ENCODE assay signal across 8 mouse cellular contexts in the genomic region with DNA sequence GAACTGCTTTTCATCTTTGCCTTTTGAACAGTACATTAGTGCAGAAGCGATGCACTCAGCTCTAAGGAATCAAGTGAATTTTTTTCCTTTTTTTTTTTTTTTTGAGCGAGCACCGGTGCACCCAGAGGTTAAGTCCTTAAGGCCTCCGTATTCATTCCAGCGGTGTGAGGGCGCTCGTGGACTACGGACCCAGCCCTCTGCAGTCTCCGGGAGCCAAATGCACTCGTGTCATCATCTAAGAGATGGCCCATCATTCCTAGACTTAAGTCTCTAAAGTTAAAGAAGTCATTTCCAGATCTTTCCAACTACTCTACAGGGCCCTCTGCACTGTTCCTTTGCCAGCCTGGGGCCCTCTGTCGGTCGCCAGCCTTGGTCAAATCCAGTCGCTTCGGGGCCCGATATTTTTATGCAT. TPM values are rescaled to one million over a fixed set of nuclear protein-coding genes. Genes with fewer than 3 reads are reported as not detected.
A peak's percentile ranks its signal among the peaks of the same experiment; 100 is the strongest.
DNase-seq lines count a peak whose midpoint lies in the region; ATAC-seq and TF ChIP-seq lines count a peak whose summit lies in the region.

No protein-coding gene starts in this region.

- no peaks in the 10 kb centered on the region for H3K9me3 ChIP-seq in hindbrain, embryonic 13.5 days

- H3K79me2 ChIP-seq in liver, adult 2 months (ENCODE audit: control insufficient read depth, insufficient read depth, low read length): no peaks in the 10 kb centered on the region
- no peaks in the 10 kb centered on the region for H3K79me2 ChIP-seq in myocyte (ENCODE audit: control insufficient read depth, insufficient read depth)

- peak; percentile 37; the same call in 1 of the 2 replicates for ATAC-seq in hindbrain, embryonic 13.5 days (ENCODE audit: low FRiP score)
- no peak for ATAC-seq in erythroid progenitor cell, adult 5-6 weeks (replicated peaks; ENCODE audit: low FRiP score, poor library complexity, severe bottlenecking)

- no peak for TF ChIP-seq CTCF in cerebellum, adult 2 months (IDR thresholded peaks at IDR 0.05; ENCODE audit: borderline replicate concordance, insufficient read depth, low read depth, low read length)
- peak; percentile 50 for TF ChIP-seq CTCF in liver, adult 2 months (IDR thresholded peaks at IDR 0.05; ENCODE audit: low read depth, low read length)

- H3K9ac ChIP-seq in hindbrain, embryonic 13.5 days: no peak overlapping the region
- H3K9ac ChIP-seq in liver, adult 2 months (ENCODE audit: low read depth, low read length): no peak overlapping the region

- 8% methylated on average over 15 of the region's 15 CpGs for WGBS in cerebellum, adult 2 months
- 15% methylated on average over 15 of the region's 15 CpGs for WGBS in hindbrain, embryonic 13.5 days
- under 1% methylated on average over 15 of the region's 15 CpGs for WGBS in liver, adult 2 months

- H3K36me3 ChIP-seq in hindbrain, embryonic 13.5 days: no peaks in the 10 kb centered on the region
- no peaks in the 10 kb centered on the region for H3K36me3 ChIP-seq in liver, adult 2 months (ENCODE audit: control insufficient read depth, insufficient read depth, low read length)
- no peaks in the 10 kb centered on the region for H3K36me3 ChIP-seq in myocyte (ENCODE audit: control insufficient read depth, insufficient read depth)

- H3ac ChIP-seq in myocyte (ENCODE audit: control insufficient read depth, insufficient read length): peak overlapping the region; percentile 51

- H3K27me3 ChIP-seq in cerebellum, adult 2 months (ENCODE audit: control insufficient read depth, insufficient read depth, low read length): no peaks in the 10 kb centered on the region
- H3K27me3 ChIP-seq in hindbrain, embryonic 13.5 days: 0 out of 2 replicates have a peak, but pooled peaks cover 7% of the 10 kb centered on the region
- no peaks in the 10 kb centered on the region for H3K27me3 ChIP-seq in liver, adult 2 months (ENCODE audit: control insufficient read depth, insufficient read depth, low read length)
- no peaks in the 10 kb centered on the region for H3K27me3 ChIP-seq in myocyte (ENCODE audit: control insufficient read depth, insufficient read depth, insufficient read length)

- peak overlapping the region; percentile 63 for H3K4me2 ChIP-seq in hindbrain, embryonic 13.5 days
- peak overlapping the region; percentile 52 for H3K4me2 ChIP-seq in myocyte (ENCODE audit: low read depth)

- no peak for TF ChIP-seq POLR2A in cerebellum, adult 2 months (IDR thresholded peaks at IDR 0.05; ENCODE audit: borderline replicate concordance, insufficient read depth, low read length)
- no peak for TF ChIP-seq POLR2A in liver, adult 2 months (IDR thresholded peaks at IDR 0.05; ENCODE audit: extremely low read depth, insufficient read depth, low read length)
- TF ChIP-seq POLR2A in myocyte (IDR thresholded peaks at IDR 0.05; ENCODE audit: insufficient read length, low read depth): no peak

- no peak overlapping the region for H3K27ac ChIP-seq in cerebellum, adult 2 months (ENCODE audit: insufficient read depth, low read length)
- no peak overlapping the region for H3K27ac ChIP-seq in hindbrain, embryonic 13.5 days
- no peak overlapping the region for H3K27ac ChIP-seq in liver, adult 2 months (replicated peaks; ENCODE audit: insufficient read depth, low read depth, low read length)

- H3K4me1 ChIP-seq in cerebellum, adult 2 months (ENCODE audit: control insufficient read depth, insufficient read depth, low read length): no peaks in the 10 kb centered on the region
- H3K4me1 ChIP-seq in hindbrain, embryonic 13.5 days (replicated peaks): peaks cover 8% of the 10 kb centered on the region; the same call in 1 of the 2 replicates
- peaks cover 2% of the 10 kb centered on the region for H3K4me1 ChIP-seq in liver, adult 2 months (ENCODE audit: control insufficient read depth, insufficient read depth, low read length)

- peak overlapping the region; percentile 67 for H3K4me3 ChIP-seq in cerebellum, adult 2 months (replicated peaks; ENCODE audit: insufficient read depth, low read depth, low read length)
- H3K4me3 ChIP-seq in hindbrain, embryonic 13.5 days: peak overlapping the region; percentile 59
- peak overlapping the region; percentile 69; the same call in 1 of the 2 replicates for H3K4me3 ChIP-seq in liver, adult 2 months (ENCODE audit: insufficient read depth, low read depth, low read length)
- H3K4me3 ChIP-seq in myocyte: peak overlapping the region; percentile 24

- DNase-seq in adrenal gland, adult (ENCODE audit: inconsistent age in 2 of 2, low spot score in 1 of 2): peak; percentile 16 to 55
- no peak for DNase-seq in adrenal gland, adult 8-10 months
- peak; percentile 5 to 12 for DNase-seq in cerebellum, adult 2 months
- DNase-seq in forelimb bud, embryonic 11.5 days (ENCODE audit: low read depth, low spot score): peak; percentile 6
- DNase-seq in liver, adult 2 months (ENCODE audit: extremely low read depth, low read depth, low spot score): peak; percentile 37

TF ChIP-seq in myocyte, 11 proteins besides CTCF, POLR2A, EP300 and RAD21:
- no peak for TF ChIP-seq CEBPB (IDR thresholded peaks at IDR 0.05; ENCODE audit: insufficient read depth, poor library complexity, severe bottlenecking)
- no peak for TF ChIP-seq TCF3 (IDR thresholded peaks at IDR 0.05; ENCODE audit: insufficient read length, low read depth)
- TF ChIP-seq MAX (IDR thresholded peaks at IDR 0.05; ENCODE audit: low read depth): no peak
- TF ChIP-seq SRF (IDR thresholded peaks at IDR 0.05; ENCODE audit: control insufficient read depth, insufficient read length, low read depth): no peak
- TF ChIP-seq MYOG (IDR thresholded peaks at IDR 0.05; ENCODE audit: control insufficient read depth in 1 of 3, insufficient read depth in 1 of 3, insufficient read length in 2 of 3, low read depth in 2 of 3): no peak
- no peak for TF ChIP-seq E2F4 (IDR thresholded peaks at IDR 0.05; ENCODE audit: insufficient read depth)
- TF ChIP-seq MYOD1 (IDR thresholded peaks at IDR 0.05; ENCODE audit: control insufficient read depth in 1 of 3, insufficient read length in 2 of 3, low read depth in 2 of 3): no peak

RNA-seq across cellular contexts. Expression of a gene that starts 1.2 kb away (rescaled TPM):
- 1 to 10 TPM; 3.6 to 9.3 (median 6.3) TPM for total RNA-seq in adrenal gland, adult 8-10 months (2022)
- polyA plus RNA-seq in cerebellum, adult 2 months (2012; rRNA removed): 6.6 and 7.0 TPM in 2 replicates
- polyA plus RNA-seq in hindbrain, embryonic 13.5 days (2015; fragmentation: Nextera tagmentation; extraction: Ambion mirVana): 4.4 and 4.6 TPM in 2 replicates
- total RNA-seq in liver, adult 2 months (2014; rRNA removed): 2.3 and 2.8 TPM in 2 replicates
- polyA plus RNA-seq in liver, adult 2 months (2012; rRNA removed): 1.7 and 2.0 TPM in 2 replicates
- polyA plus RNA-seq in myocyte (2012; fragmentation: generic; extraction: Trizol): 9.6 TPM
- 0.42 TPM in 1 of 2 replicates, not detected in the other for total RNA-seq in erythroid progenitor cell, adult 5-6 weeks (2015; ENCODE audit: low replicate concordance)
- not detected in 2 replicates for total RNA-seq in erythroid progenitor cell, adult 5-6 weeks (2017; ENCODE audit: low replicate concordance)
